Mouse (Mus musculus) C2C12 (cell line): ENCODE measurements around the gene Socs7. TPM values are rescaled to one million over a fixed set of nuclear protein-coding genes. Genes with fewer than 3 reads are reported as not detected.
"Not testable (repeated sequence)": the region's sequence is repeated elsewhere in the genome, so short reads cannot be mapped to it uniquely, and the experiment has no call there.

Source experiments
- H3K27me3 ChIP-seq: one replicate; pipeline ENCODE4 v1.6.1; 2011; ENCODE audit not compliant: control insufficient read depth, insufficient read depth, insufficient read length
- H3K36me3 ChIP-seq: one replicate; pipeline ENCODE4 v1.6.1; 2011; ENCODE audit not compliant: control insufficient read depth, insufficient read depth
- H3K4me3 ChIP-seq: one replicate; pipeline ENCODE4 v1.5.1; 2011; ENCODE audit warnings: mild to moderate bottlenecking, control low read depth; ENCODE audit not compliant: poor library complexity, insufficient read depth, severe bottlenecking
- H3K79me2 ChIP-seq: one replicate; pipeline ENCODE4 v1.6.1; 2011; ENCODE audit not compliant: control insufficient read depth, insufficient read depth
- H3K79me3 ChIP-seq: one replicate; pipeline ENCODE4 v1.6.1; 2011; ENCODE audit warnings: low read depth, control low read depth
- H3ac ChIP-seq: one replicate; pipeline ENCODE3; 2011; ENCODE audit warnings: low read depth; ENCODE audit not compliant: control insufficient read depth, insufficient read length
- CEBPB ChIP-seq: IDR thresholded peaks from one replicate; pipeline ENCODE4 v1.6.1; 2011; ENCODE audit warnings: low read depth, mild to moderate bottlenecking, control low read depth, moderate library complexity
- CTCF ChIP-seq: IDR thresholded peaks from one replicate; pipeline ENCODE4 v1.5.1; 2011; ENCODE audit not compliant: control insufficient read depth, insufficient read depth, insufficient read length
- FOSL1 ChIP-seq: IDR thresholded peaks from one replicate; pipeline ENCODE4 v1.8.0; 2011; ENCODE audit warnings: mild to moderate bottlenecking, low read length; ENCODE audit not compliant: poor library complexity, insufficient read depth, severe bottlenecking
- MAX ChIP-seq: IDR thresholded peaks from one replicate; pipeline ENCODE4 v1.6.1; 2011; ENCODE audit warnings: mild to moderate bottlenecking, control low read depth
- MYOD1 ChIP-seq: IDR thresholded peaks from one replicate; pipeline ENCODE4 v1.6.1; 2011; ENCODE audit warnings: low read depth; ENCODE audit not compliant: control insufficient read depth, insufficient read length
- MYOG ChIP-seq: IDR thresholded peaks from one replicate; pipeline ENCODE4 v1.6.1; 2011; ENCODE audit not compliant: control insufficient read depth, insufficient read length; ENCODE audit errors: extremely low read depth
- USF1 ChIP-seq: IDR thresholded peaks from one replicate; pipeline ENCODE4 v1.6.1; 2011; ENCODE audit warnings: low read depth, mild to moderate bottlenecking, control low read depth, moderate library complexity
- polyA plus RNA-seq: library from polyadenylated mRNA; unstranded; fragments of >200 nt; fragmentation: generic; extraction: Trizol; gene quantifications from one replicate; pipeline ENCODE4 v1.2.1, GENCODE M21; 2012; ENCODE audit warnings: missing spikeins

Gene Socs7
- polyA plus RNA-seq, 1 experiment: 8.1 TPM

DNA sequence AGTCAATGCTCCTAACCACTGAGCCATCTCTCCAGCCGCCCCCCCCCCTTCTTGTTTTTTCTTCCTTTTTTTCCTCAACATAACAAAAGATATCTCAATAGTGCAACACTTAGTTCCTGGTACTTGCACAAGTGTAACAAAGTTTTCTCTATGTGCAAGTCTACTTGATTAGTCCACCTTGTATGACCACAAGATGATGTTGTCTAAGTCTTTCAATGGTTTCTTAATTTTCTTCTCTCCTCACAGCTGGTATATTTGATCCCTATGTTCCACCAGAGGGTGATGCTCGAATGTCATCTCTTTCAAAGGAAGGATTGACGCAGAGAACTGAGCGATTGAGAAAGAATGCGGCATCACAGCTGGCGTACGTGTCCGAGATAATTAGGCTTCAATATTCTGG is 41.2 kb upstream of the Socs7 start:
- H3K36me3 ChIP-seq: peaks cover 60% of the 10 kb centered on the region
- no peak overlapping the region for H3K4me3 ChIP-seq
- no peaks in the 10 kb centered on the region for H3K27me3 ChIP-seq
- H3K79me2 ChIP-seq: peaks cover 16% of the 10 kb centered on the region
- no peak overlapping the region for H3ac ChIP-seq
- H3K79me3 ChIP-seq: peaks cover 8% of the 10 kb centered on the region
- no peak for TF ChIP-seq CEBPB
- no peak for TF ChIP-seq USF1
- no peak for TF ChIP-seq CTCF
- TF ChIP-seq MYOD1: no peak
- no peak for TF ChIP-seq MYOG
- TF ChIP-seq FOSL1: no peak
- TF ChIP-seq MAX: no peak

DNA sequence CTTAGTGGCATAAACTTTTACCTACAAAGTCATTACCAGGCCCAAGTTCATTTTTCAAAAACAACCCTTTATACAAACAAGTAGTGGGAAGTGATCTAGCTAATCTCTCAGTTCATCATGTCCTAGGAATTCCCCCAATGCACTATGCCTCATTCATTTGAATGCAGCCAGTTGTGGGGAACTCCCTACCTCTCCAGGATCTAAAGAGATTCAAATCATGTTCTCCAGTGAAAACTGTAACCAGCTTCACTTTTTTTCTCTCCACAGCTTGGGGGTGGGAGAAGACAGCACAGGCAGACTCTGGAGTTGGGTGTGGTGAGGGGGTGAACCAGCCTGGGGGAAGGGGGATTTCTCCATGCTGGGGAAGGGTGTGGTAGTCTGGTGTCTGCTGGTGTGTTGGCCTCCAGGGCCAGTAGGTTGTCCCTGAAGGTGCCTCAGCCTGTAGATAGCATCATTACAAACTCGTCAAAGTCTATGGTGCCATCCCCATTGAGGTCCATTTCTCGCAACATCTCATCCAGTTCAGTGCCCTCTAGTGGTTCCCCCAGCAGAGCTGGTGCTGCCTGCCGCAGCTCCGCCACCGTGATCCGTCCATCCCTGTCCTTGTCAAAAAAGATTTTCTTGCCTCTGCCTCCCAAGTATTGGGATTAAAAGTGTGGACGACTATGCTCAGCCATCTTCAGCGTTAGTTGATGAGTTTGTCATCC is 40.3 kb upstream of the Socs7 start:
- H3K36me3 ChIP-seq: peaks cover 68% of the 10 kb centered on the region
- H3K79me2 ChIP-seq, H3ac ChIP-seq, H3K79me3 ChIP-seq, H3K27me3 ChIP-seq, H3K4me3 ChIP-seq: not testable (repeated sequence)

DNA sequence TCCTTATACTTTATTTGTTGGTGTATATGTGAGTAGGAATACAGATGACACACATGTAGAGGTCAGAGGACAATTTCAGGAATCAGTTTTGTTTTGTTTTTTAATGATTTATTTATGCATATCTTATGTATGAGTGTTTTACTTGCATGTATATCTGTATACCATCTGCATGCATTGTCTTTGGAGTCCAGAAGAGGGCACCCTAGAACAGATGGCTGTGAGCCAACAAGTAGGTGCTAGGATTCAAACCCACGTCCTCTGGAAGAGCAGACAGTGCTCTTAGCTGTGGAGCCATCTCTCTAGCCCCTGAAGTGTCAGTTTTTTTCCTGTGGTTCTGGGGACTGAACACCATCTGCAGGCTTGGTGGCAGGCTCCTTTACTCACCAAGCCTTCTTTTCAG is 37.1 kb upstream of the Socs7 start:
- Histone ChIP-seq H3ac (no peak overlapping the region), H3K79me3 (no peaks in the 10 kb centered on the region), H3K36me3 (peaks cover 67% of the 10 kb centered on the region), H3K27me3 (no peaks in the 10 kb centered on the region), H3K4me3 (no peak overlapping the region), H3K79me2 (no peaks in the 10 kb centered on the region)
- TF ChIP-seq CTCF (no peak), MYOG (no peak), MAX (no peak), MYOD1 (no peak), CEBPB (no peak), USF1 (no peak), FOSL1 (no peak)

GRCm38 (mm10) chr11:97328148-97328547 is 34.2 kb upstream of the Socs7 start:
- Histone ChIP-seq H3K4me3 (no peak overlapping the region), H3ac (no peak overlapping the region), H3K79me2 (no peaks in the 10 kb centered on the region), H3K27me3 (no peaks in the 10 kb centered on the region), H3K36me3 (peaks cover 48% of the 10 kb centered on the region), H3K79me3 (no peaks in the 10 kb centered on the region)
- TF ChIP-seq FOSL1 (no peak), CTCF (peak; percentile 75), CEBPB (no peak), MYOG (no peak), USF1 (no peak), MAX (no peak)

- no peaks in the 10 kb centered on the region for H3K79me3 ChIP-seq
- H3K79me2 ChIP-seq: no peaks in the 10 kb centered on the region
- no peak for TF ChIP-seq MYOG
- no peak for TF ChIP-seq CEBPB
- TF ChIP-seq MYOD1: no peak
- no peak for TF ChIP-seq USF1
- no peak overlapping the region for H3K4me3 ChIP-seq
- peaks cover 30% of the 10 kb centered on the region for H3K36me3 ChIP-seq
- H3ac ChIP-seq: no peak overlapping the region
- H3K27me3 ChIP-seq: no peaks in the 10 kb centered on the region
Measured at GRCm38 (mm10) chr11:97330315-97330714, 32.0 kb upstream of the Socs7 start.

DNA sequence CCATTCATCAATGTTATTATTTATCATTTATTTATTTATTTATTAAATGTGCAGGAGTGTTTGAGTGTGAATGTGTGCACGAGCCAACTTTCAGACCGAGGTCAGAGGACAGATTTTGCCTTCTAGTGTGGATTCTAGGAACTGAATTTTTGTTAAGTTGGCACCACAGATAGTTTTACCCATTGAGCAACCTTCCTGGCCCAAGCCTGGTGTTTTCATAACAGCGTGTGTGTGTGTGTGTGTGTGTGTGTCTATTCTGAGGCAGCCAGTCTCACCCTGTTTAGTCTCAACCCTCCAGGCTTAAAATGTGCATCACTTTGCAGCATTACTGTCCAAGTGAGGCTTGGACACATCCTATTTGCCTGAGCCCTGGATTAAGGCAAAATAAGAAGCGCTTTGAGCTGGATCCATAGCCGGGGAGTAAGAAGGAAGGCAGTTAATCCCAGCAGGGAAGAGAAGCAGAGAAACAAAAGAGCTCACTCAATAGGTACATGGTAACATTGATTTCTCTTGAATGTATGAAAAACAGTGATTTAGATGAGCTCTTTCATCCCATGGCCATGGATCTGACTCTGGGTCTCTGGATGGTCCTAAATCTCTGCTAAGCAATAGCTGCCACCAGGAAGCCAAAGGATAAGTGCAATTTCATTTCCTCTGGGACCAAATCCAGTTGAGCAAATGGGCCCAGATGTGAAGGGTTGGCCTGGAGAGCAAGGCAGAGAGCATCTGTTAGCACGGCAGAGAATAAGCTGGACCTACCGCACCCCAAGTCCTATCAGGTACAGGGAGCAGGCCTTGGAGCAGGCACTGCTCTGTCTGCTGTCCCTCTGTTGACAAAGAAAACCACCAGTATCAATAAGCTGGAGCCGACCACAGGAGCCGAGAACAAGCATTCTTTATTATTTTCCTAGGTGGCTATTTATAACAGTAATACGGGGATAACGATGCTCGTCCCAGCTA is 30.8 kb upstream of the Socs7 start:
- no peaks in the 10 kb centered on the region for H3K27me3 ChIP-seq
- no peaks in the 10 kb centered on the region for H3K79me3 ChIP-seq
- H3K4me3 ChIP-seq: no peak overlapping the region
- H3K36me3 ChIP-seq: peaks cover 19% of the 10 kb centered on the region
- TF ChIP-seq MYOD1 (no peak), CTCF (no peak), USF1 (no peak)
- H3ac ChIP-seq: no peak overlapping the region
- H3K79me2 ChIP-seq: no peaks in the 10 kb centered on the region
